Mouse (Mus musculus) heart, adult 2 months (tissue): ENCODE measurements around the gene E2f8.

Experiments
- CTCF ChIP-seq: fragments of 200-600 bp; IDR thresholded peaks from 2 replicates; pipeline ENCODE4 v1.8.1; 2022; ENCODE audit warnings: antibody characterized with exemption, mild to moderate bottlenecking, moderate library complexity
- EP300 ChIP-seq: fragments of 200-500 bp; IDR thresholded peaks from 2 replicates; pipeline ENCODE4 v1.6.1; 2011; ENCODE audit warnings: low read depth, low read length, control low read depth; ENCODE audit not compliant: insufficient read depth
- POLR2A ChIP-seq: fragments of 200-500 bp; IDR thresholded peaks from 2 replicates; pipeline ENCODE4 v1.6.1; 2011; ENCODE audit warnings: mild to moderate bottlenecking, low read depth, low read length, control low read depth; ENCODE audit not compliant: insufficient read depth

- TF ChIP-seq CTCF (no peak), POLR2A (no peak), EP300 (no peak)
Observed at GRCm38 (mm10) chr7:48843541-48843940, 37.9 kb downstream of the E2f8 start.
